Mouse (Mus musculus) forelimb bud, embryonic 11.5 days (tissue): ENCODE data around the gene Pfkfb1.

ENCODE experiments used
- DNase-seq: peaks from one replicate; pipeline ENCODE4 v3.0.0-alpha.2; 2012; ENCODE audit warnings: low read depth, low spot score

Gene Pfkfb1

DNA sequence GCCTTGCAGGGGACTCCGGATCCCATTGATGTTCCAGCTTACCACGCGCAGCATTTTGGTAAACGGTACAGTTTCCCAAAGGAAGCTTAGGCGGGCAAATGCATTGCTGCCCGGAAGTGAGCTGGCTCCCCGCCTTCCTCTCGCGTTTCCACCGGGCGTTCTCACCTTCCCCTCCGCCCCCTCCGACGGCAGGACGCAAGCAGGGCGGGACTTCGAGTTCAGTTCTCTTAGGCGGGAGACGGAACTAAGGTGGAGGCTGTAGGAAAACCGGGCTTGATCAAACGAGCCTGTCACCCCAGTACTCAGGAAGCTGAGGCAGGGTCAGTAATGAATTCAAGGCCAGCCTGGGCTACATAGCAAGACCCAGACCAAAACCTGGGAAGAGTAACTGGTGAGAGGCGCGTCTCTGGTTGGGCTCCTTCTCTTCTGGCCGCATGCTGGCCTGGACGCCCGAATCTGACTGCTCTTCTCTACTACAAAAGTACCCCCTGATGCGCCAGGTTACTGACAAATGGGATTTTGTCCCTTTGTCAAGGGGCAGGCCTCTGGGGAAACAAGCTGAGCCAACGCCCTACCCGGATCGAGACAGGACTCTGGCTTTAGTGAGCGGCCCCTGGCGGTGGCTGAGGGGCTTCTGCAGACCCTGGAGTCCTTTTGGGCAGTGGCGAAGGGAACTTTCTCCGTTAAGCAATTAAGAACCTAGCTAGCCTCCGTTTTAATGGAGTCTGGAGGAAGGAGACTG is at the start of gene Pfkfb1:
TSS of gene Pfkfb1 (plus strand) at position 207 of the 742 bp plus-strand sequence.
- peak; percentile 77 for DNase-seq

DNA sequence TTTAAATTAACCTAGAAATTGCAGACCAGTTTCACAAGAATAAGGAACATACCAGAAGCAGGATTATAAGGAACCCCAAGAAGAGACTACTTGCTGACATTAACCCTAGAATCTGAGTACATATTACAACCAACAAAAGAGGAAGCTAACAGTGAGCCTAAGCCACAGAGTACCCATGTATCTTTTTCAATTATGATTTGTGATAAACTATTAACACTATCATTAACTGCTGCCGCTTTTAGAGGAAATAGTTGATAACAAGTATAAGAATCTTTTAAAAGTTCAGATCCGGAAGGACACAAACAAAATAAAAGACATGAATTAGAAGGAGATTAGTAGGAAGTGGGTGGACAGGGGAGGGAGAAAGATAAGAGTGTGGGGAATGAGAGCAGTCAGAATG is 47.9 kb upstream of the Pfkfb1 start:
- no peak for DNase-seq

DNA sequence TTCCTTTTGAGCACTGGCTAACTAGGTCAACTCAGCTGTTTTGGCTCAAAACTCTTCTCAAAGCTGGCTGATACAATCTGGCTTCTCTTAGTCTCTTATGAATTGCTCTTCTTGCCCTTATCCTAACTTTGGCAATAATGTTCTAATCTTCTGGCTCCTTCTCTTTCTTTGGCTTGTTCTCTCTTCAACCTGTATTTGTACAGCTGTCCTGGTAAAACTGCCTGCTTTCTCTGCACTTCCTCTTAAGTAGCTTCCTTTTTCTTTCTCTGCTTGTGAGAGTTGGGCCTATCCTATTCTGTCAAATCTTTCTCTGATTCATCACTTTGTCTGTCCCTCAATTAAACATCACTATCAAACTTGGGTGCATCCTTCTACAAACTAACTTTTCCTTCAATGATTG is 46.3 kb upstream of the Pfkfb1 start:
- no peak for DNase-seq

DNA sequence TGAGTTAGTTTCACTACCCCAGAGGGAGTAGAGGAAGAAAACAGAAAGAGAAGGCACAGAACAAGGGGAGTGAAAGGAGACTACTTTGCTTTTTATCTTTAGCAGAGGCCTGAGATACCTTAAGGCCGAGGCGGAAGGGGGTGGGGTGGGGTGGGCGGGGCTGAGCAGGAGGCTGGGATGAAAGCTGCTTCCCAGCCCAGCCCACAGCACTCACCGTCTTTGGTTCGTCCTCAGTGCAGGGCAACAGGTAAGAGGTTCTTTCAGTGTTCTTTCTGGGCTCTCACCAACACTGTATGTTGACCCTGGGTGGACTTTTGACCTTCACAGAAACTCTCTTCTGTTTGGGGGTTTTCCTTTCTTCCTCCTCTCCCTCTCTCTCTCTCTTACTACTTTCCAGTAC is 40.8 kb upstream of the Pfkfb1 start, which contains the start of gene Alas2:
TSS of gene Alas2 (plus strand) at position 137 of the 400 bp plus-strand sequence.
- DNase-seq = no peak

DNA sequence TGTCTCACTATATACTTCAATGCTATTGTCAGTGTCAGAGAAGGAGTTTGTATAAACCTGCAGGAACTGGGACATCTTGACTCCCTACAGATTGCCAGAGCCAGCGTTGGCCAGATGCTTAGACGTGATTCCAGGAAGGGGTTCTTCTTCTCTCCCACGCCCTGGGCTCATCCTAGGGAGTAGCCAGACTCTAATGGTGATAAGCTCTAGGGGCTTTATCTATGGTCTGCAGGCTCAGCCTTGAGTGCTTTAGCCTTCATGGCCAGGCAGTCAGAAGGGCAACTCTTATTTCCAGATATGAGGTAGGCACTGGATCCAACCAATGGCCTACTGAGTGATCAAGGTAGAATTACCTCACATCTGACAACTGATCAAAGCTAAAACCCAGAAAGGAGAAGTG is 38.4 kb upstream of the Pfkfb1 start:
- DNase-seq = no peak

DNA sequence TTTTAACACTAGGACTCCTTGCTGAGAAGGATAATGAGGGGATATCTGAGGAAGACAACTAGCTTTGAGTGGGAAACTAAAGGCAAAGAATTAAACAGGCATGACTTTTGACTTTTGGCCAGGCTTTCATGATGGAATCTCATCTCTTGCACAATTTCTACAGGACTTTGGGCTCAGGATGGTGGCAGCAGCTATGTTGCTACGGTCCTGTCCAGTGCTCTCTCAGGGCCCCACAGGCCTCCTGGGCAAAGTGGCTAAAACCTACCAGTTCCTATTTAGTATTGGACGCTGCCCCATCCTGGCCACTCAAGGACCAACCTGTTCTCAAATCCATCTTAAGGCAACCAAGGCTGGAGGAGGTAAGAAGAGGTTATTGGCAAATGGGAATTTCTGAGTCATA is 36.0 kb upstream of the Pfkfb1 start:
- no peak for DNase-seq

DNA sequence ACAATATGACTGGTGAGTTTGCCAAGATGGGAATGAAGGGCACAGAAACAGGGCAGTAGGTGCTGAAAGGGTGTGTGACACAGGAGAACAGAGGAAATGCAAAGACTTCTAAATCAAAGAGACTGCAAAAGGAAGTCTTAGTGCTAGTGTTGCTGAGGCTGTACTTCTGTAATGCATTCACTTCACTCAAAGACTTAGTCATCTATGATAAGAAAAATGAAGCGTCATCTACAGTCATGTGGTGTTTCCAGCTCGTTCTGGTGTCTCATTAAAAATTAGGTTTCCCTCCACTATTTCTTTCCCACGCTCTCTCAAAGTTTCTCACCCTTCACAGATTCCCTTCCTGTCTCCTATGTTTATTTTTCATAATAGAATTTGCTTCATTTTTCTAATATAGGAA is 34.0 kb upstream of the Pfkfb1 start:
- no peak for DNase-seq

DNA sequence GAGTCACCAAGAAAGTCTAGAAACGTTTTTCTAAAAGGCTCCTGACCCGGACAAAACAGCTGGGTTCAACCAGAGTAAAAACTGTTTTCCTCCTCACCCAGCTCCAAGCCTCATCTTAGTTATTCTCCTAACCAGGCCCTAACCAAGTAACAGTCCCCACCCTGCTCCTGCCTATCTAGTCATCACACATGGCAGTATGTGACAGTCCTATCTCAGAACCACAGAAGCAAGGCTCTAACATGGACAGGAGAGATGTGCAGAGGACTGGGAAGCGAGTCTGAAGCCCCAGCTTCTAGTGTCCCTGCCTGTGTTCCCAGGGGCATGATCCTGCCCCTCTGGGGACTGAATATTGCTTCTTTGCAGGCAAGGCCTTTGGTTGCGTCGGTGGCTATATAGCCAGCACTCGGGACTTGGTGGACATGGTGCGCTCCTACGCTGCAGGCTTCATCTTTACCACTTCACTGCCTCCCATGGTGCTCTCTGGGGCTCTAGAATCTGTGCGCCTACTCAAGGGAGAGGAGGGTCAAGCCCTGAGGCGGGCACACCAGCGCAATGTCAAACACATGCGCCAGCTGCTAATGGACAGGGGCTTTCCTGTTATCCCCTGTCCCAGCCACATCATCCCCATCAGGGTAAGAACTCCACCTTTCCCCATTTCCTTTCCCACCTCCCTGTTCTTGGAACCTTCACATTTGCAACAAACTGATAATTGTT is 23.2 kb upstream of the Pfkfb1 start:
- DNase-seq = no peak

DNA sequence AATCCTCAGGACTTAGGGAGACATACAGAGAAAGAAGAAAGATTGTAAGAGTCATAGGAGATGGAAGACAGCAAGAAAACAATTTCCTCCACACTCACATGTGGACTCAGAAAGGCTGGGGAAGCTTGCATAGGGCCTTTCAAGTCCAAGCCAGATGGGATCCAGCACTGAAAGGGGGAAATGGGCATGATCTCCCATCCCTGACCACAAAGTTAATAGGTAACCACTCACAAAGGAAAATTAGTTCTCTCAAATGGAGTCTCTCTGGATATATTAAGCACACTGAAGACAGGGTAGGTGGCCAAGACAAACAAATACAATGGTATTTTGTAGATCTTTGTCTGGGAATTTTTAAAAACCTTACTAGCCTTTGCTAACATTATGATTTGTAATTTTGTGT is 6.1 kb upstream of the Pfkfb1 start:
- DNase-seq = no peak

DNA sequence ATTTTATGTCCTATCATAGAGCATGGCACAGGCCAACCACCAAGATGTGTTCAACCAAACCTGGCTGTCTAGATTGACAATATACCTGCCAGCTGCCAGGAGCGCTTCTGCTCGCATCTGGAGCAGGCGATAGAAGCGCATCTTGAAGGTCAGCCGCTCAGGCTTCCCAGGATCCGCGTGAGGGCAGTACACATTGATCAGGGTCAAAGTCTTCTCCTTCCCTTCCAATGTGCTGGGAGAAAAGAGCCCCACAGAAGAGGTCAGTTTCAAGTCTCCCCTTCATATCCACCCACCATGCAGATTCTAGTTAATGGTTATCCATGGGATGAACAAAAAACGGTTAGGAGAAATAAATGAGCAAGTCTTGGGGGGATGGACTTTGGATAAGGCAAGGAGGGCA is 2.9 kb upstream of the Pfkfb1 start:
- no peak for DNase-seq

DNA sequence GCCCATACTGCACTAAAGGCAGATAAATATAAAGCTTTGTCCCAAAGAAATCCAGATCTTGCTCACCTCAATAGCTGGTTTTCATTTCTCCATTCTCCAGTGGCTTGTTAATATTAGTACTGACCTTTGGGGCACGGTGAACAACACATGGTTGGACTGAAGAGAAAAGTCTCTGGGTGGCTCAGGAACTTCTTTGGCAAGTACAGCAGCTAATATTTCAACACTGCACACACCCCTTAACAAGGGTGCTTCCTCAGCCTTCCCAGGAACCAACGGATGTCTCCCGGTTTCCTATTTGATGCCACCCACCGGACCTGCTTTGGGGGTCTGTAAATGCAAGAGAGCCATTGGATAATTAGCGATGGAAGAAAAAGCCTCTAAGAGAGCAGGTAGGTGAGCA is 1.7 kb downstream of the Pfkfb1 start, which contains the start of gene Apex2:
TSS of gene Apex2 (minus strand) at position 173 of the 400 bp plus-strand sequence.
- DNase-seq = no peak

DNA sequence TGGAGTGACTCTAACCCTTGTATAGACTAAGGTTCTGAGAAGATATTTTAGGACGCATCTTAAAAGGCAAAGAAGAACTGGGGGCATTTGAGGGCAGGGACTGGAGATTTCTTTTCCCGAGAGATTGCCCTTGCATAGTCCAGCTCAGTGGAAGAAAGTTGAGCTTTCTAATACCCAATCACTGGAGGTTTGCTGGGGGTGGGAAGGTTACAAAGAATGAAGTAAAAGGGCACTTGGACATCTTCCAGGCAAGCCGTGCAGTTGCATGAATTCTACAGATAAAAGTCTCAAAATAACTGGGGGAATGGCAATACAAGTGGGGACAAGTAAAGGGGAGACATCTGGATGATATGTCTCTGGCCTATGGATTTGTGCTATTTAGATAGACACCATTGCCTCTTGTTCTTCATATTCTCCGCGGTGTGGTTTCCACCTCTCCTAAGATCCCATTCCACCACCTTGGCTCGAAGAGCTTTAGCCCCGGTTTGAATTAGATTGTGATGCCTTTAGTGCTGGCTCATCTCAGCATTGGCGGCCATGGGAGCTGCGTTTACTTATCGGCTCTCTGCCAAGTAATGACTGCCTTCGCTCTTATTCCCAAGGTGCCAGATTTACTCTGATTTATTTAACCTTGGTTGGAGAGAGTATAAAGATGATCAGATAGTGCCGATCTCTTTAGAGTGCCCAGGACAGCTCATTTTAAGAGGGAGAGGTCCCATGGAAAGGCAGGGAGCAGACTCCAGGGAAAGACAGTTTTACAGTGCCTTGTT is 5.4 kb downstream of the Pfkfb1 start:
- no peak for DNase-seq

DNA sequence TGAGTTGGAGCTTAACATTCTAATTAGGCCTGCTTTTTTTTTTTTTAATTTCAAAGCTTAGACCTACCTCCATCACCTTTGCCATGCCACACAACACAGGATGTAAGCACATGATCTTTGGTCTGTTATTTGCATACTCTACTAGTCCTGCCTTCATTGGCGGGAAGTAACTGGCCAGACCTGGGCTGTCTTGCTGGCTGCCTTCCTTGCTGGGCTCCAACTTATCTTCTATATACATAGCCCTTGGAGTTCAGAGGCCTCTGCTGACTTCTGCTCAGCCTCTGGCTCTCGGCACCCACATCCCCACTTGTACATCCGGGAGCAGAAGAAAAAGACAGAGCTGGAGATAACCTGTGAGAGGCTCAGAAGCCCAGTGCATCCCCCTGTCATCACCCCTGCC is 6.1 kb downstream of the Pfkfb1 start:
- DNase-seq = no peak

DNA sequence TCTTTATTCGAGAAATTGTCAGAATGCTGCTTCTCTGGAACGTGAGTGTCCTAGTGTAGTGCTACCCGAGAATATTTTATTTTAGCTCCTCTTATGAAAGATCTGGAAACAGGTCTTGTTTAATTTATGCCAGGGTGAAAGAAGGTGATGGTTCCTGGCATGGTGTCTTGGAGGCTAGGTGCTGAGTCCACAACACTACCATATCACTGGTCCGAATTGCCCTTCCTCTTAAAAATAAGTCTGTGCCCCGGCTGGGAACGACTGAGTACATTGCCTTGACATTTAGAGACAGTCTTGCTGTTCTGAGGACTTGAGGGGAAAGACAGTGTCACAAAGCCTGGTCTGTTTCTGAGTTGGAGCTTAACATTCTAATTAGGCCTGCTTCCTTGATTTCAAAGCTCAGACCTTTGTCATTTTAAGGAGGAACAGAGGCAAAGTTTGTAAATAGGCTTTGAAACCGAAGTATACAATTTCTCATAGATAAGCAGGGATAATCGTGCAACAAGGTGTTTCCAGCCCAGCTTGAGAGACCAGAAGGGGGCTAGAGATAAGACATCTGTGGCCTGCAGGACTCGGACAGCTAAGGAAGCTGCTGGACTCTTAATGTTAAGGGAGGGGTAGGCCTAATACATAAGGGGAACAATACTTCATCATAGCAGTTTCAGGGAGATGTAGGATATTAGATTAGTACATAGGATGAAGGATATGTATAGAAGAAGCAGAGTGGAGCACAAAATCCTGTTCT is 7.2 kb downstream of the Pfkfb1 start:
- no peak for DNase-seq

DNA sequence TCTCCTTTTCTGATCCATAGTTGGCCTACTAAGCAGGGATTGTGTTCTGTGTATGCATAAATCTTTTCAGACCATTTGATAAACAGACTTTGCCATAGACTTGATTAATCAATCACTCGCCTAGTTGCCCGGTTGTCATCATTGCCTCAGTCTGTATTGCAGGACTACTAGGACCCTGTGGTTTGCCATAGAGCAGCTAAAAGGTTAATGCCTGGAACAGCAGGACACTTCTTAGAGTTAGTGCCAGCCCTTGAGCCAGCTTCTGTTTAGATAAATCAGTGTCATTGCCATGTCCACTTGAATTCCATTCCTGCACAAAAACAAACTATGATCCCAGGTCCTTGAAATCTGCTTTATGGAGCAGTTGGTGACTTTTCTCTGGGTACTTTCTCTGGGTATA is 10.9 kb downstream of the Pfkfb1 start:
- DNase-seq = no peak

DNA sequence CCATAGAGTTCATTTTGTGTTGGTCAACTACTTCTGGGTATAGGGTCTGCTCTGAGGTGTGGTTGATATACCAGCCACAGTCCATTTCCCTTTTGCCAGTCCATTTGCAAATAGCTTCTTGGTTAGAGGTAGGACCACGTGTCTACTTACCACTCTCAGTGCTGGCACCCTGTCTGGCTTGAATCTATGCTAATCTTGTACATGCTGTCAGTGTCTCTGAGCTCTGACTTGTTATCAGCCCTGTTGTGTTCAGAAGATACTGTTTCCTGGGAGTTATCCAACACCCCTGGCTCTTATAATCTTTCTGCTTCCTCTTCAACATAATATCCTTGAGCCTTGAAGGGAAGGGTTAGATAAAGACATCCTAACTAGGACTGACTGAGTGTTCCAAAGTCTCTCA is 48.4 kb downstream of the Pfkfb1 start:
- DNase-seq = no peak

DNA sequence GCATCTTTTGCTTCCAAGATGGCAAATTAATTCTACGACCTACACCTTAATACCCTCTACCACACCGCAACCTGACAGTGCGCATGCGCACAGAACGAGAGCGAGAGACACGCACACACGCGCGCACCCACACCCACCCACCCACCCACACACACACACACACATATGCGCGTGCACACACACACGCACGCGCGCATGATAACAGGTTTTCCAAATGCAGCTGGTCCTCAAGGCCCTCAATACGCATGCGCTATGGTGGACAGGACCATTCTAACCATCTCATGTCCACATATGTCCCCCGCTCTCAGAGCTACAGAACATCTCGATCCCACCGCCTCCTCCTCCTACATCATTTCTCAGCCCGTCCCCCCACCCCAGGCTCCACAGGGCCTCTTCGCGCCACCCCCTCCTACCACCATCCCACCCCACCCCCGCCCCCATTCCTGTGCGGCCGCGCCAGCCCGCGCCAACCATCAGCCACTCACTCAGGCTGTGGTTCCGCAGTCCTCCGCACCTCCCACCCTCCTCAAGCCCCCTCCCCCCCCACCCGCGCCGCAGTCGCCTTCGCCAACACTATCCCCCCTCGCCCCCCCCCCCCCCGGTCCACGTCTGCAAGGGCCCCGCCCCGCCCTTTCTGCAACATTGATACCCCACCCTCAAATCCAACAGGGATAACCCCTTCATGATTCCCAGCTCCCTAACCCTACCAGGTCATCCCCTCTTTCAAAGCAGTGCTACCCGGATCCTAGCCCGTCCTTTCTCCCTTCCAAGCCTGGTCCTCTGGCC is 68.3 kb downstream of the Pfkfb1 start:
- DNase-seq = peak; percentile 21

DNA sequence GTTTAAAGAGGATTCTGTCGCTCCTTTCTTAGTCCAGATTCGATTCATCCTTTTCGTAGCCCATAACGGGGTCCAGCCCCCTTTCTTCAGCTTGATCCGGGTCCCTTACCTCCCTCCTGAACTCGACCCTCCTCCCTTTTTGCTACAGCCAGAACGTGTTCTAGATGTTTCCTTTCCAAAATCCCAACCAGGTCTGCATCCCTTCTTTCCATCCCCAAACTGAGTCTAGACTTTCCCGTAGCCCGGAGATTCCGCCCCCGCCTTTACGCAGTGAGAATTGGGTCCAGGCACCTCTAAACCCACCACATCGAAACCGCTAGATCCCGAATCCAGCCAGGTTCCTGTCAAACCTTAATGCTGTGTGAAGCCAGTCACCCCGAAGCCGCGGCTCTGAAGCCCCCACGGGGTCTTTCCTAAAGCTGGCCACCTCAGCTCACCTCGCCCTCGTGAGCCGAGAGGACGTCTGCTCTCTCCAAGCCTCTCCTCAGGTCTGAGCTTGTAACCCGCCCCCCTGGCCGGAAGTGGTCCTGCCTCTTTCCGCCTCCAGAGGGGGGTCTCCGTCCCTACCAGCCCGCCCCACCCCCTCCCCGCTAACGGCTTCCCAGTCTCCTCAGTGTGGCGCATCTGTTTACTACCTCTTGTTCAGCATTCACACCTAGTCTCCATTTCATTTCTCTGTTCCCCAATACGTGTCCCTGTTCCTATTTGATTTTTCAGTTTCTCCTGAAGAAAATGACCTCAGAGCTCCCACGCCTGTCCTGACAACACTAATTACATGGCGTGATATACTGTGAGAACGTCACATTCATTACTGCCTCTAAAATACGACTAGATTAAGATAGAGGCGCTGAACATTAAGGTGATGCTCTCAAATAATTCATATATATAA is 69.1 kb downstream of the Pfkfb1 start, which contains the start of gene Tro:
TSS of gene Tro (minus strand) at position 676 of the 889 bp plus-strand sequence.
- DNase-seq = peak; percentile 61

DNA sequence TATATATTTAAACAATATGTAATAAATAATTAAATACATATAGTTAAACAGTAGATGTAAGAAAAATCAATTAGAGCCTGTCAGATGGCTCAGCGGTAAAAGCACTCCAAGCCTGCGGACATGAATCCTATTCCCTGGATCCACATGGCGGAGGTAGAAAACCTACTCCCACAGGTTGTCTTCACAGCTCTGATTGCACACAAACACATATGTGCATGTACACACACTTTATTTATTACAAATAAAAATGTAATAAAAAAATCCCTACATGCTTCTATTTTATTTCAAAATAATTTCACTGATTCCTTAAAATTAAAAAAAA is 69.7 kb downstream of the Pfkfb1 start:
- DNase-seq = no peak

DNA sequence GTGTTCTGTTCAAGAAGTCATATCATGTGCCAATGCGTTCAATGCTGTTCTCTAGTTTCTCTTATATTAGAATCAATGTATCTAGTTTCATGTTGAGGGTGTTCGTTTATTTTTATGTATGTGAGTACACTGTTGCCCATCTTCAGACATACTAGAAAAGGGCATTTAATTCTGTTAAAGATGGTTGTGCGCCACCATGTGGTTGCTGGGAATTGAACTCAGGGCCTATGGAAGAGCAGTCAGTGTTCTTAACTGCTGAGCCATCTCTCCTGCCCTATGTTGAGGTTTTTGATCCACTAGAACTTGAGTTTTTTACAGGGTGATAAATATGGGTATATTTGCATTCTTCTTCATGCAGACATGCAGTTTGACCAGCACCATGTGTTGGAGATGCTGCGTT is 74.8 kb downstream of the Pfkfb1 start:
- DNase-seq = no peak
